Mouse (Mus musculus) embryonic facial prominence, embryonic 10.5 days (tissue): ENCODE results near the gene Esr1. TPM values are rescaled to one million over a fixed set of nuclear protein-coding genes. Genes with fewer than 3 reads are reported as not detected.

Experiments
- DNase-seq: peaks from one replicate; pipeline ENCODE4 v3.0.0-alpha.2; 2017; ENCODE audit warnings: low spot score
- H3K27ac ChIP-seq: fragments of 300-500 bp; sonication (generic); replicated peaks from 2 replicates; pipeline ENCODE4 v1.5.1; 2016; ENCODE audit warnings: mild to moderate bottlenecking
- H3K27me3 ChIP-seq: fragments of 300-500 bp; sonication (generic); replicated peaks from 2 replicates; pipeline ENCODE4 v1.6.1; 2016; ENCODE audit warnings: low read depth, mild to moderate bottlenecking; ENCODE audit not compliant: poor library complexity, severe bottlenecking
- H3K36me3 ChIP-seq: fragments of 300-500 bp; sonication (generic); replicated peaks from 2 replicates; pipeline ENCODE4 v1.6.1; 2016; ENCODE audit warnings: mild to moderate bottlenecking, moderate library complexity
- H3K4me1 ChIP-seq: fragments of 300-500 bp; sonication (generic); 2 replicates; pipeline ENCODE4 v1.6.1; 2016
- H3K4me3 ChIP-seq: fragments of 300-500 bp; sonication (generic); 2 replicates; pipeline ENCODE4 v1.5.1; 2016; ENCODE audit warnings: mild to moderate bottlenecking, moderate library complexity
- H3K9me3 ChIP-seq: fragments of 300-500 bp; sonication (generic); 2 replicates; pipeline ENCODE4 v1.6.1; 2016; ENCODE audit warnings: mild to moderate bottlenecking
- WGBS: fragments of 180-500 bp; shearing (Covaris S2); methylation state at CpG from one replicate; pipeline ENCODE4 v1.1.7; 2016; 5-methylcytosine and 5-hydroxymethylcytosine counted together
- polyA plus RNA-seq: library from polyadenylated mRNA; unstranded; fragments of >200 nt; fragmentation: Nextera tagmentation; extraction: Ambion mirVana; gene quantifications from 2 replicates; pipeline ENCODE4 v1.2.1, GENCODE M21; 2016

Esr1 gene
- polyA plus RNA-seq = 0.07 TPM in 1 of 2 replicates, not detected in the other

- DNase-seq = no peak
- no peaks in the 10 kb centered on the region for H3K27me3 ChIP-seq
- no peaks in the 10 kb centered on the region for H3K36me3 ChIP-seq
- H3K4me1 ChIP-seq = peaks cover 7% of the 10 kb centered on the region; the same call in 1 of the 2 replicates
- 49% methylated on average over 13 of the region's 13 CpGs for WGBS
- no peak within 1 kb of the TSS for H3K4me3 ChIP-seq
- no peak within 1 kb of the TSS for H3K27ac ChIP-seq
- no peaks in the 10 kb centered on the region; the same call in 1 of the 2 replicates for H3K9me3 ChIP-seq
Observed at GRCm38 (mm10) chr10:4611386-4612155, at the start of gene Esr1. TSS of gene Esr1 (plus strand) at chr10:4611593.

DNA sequence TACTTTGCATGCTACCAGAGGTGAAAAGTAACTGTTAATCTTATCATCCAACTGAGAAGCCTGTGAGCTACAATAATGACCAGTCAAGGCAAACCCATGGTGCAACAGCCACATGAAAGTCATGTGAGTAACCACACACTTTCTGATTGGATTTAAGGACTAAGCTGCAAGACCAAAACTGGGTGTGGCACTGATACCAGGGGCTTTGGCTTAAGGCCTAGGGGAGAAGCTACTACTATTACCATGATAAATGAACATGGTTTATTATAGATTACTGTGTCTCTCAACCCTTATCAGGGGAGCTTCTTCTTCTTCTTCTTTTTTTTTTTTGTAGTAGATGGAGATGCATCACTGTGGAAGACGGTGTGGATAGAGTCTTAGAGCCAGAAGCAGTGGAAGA, 46.2 kb upstream of the Esr1 start:
- no peak for DNase-seq
- Histone ChIP-seq H3K36me3 (no peaks in the 10 kb centered on the region), H3K27me3 (no peaks in the 10 kb centered on the region), H3K27ac (no peak overlapping the region), H3K9me3 (no peaks in the 10 kb centered on the region; the same call in 1 of the 2 replicates), H3K4me3 (no peak overlapping the region), H3K4me1 (no peaks in the 10 kb centered on the region)
- 93% methylated on average over 1 of the region's 1 CpGs for WGBS

DNA sequence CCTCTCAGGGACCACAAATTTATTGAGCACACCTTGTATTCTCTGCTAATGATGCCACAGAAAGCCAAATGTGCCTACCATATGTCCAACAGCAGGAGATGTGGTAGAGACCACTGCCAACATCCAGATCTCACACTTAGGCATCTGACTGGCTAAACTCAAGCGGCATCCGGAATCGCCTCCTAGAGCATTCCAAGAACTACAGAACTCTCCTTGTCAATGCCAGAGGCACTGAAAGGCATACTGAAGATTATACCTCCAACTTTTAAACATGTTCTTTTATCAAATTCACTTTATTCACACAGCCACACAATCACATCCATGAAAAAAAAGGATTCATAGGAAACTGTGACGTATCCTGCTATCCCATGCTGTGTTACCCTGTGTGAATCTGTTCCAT, 40.6 kb upstream of the Esr1 start:
- Histone ChIP-seq H3K27ac (no peak overlapping the region), H3K27me3 (no peaks in the 10 kb centered on the region), H3K4me1 (no peaks in the 10 kb centered on the region), H3K9me3 (no peaks in the 10 kb centered on the region; the same call in 1 of the 2 replicates), H3K36me3 (no peaks in the 10 kb centered on the region), H3K4me3 (no peak overlapping the region)
- 93% methylated on average over 4 of the region's 4 CpGs for WGBS
- no peak for DNase-seq

DNA sequence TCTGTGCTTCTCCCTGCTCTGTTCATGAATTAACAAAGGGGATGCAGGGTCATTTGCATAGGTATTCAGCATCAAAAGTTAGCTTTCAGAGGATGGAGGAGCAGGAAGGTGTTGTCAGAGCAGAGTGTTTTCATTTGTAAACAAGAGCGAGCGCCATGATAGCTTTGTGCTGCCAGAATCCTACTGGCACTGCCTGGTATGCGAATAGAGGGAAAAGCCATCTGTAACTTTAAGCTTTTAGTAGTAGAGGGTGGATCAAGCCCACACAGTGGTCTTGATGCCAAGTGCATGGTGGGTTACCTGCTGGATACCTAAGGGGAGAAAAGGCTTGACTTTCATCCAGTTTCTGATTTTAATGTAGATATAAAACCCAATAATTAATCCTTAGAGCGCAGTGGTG, 40.1 kb upstream of the Esr1 start:
- no peaks in the 10 kb centered on the region for H3K36me3 ChIP-seq
- DNase-seq = no peak
- no peaks in the 10 kb centered on the region; the same call in 1 of the 2 replicates for H3K9me3 ChIP-seq
- no peaks in the 10 kb centered on the region for H3K27me3 ChIP-seq
- WGBS = 69% methylated on average over 4 of the region's 4 CpGs
- H3K4me3 ChIP-seq = no peak overlapping the region
- H3K4me1 ChIP-seq = no peaks in the 10 kb centered on the region
- no peak overlapping the region for H3K27ac ChIP-seq

DNA sequence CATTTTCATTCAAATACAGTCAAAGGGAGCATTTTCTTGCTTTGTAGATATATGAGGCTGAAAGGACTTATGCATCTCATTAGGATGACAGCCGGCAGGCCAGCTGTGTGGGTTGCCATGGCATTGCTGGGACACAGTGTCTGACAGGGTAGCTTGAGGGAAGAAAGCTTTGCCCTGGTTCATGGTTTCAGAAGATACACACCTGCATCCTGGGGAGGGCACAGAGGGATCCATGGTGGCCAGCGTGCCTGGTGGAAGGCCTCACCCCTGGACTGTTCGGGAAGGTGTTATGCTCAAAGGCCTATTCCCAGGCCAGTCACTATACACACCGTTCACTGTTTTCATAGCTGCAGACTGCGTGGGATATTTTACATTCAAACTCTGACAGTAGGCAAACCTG, 29.5 kb upstream of the Esr1 start:
- H3K9me3 ChIP-seq = no peaks in the 10 kb centered on the region
- H3K27me3 ChIP-seq = no peaks in the 10 kb centered on the region
- H3K36me3 ChIP-seq = no peaks in the 10 kb centered on the region
- no peak overlapping the region for H3K27ac ChIP-seq
- no peaks in the 10 kb centered on the region for H3K4me1 ChIP-seq
- no peak overlapping the region for H3K4me3 ChIP-seq
- WGBS = 85% methylated on average over 5 of the region's 5 CpGs
- no peak for DNase-seq

GRCm38 (mm10) chr10:4586691-4587090, 24.7 kb upstream of the Esr1 start:
- no peaks in the 10 kb centered on the region for H3K27me3 ChIP-seq

GRCm38 (mm10) chr10:4589576-4589975, 21.8 kb upstream of the Esr1 start:
- no peak for DNase-seq
- 83% methylated on average over 4 of the region's 4 CpGs for WGBS
- H3K4me3 ChIP-seq = no peak overlapping the region
- no peaks in the 10 kb centered on the region for H3K4me1 ChIP-seq
- H3K27me3 ChIP-seq = no peaks in the 10 kb centered on the region
- no peaks in the 10 kb centered on the region for H3K9me3 ChIP-seq
- no peak overlapping the region for H3K27ac ChIP-seq
- no peaks in the 10 kb centered on the region for H3K36me3 ChIP-seq

More at GRCm38 (mm10) chr10:4586691-4587090, 24.7 kb upstream of the Esr1 start:
- Histone ChIP-seq H3K9me3 (no peaks in the 10 kb centered on the region), H3K27ac (no peak overlapping the region), H3K4me3 (no peak overlapping the region), H3K4me1 (no peaks in the 10 kb centered on the region), H3K36me3 (no peaks in the 10 kb centered on the region)
- WGBS = 87% methylated on average over 6 of the region's 6 CpGs
- DNase-seq = no peak

GRCm38 (mm10) chr10:4590956-4591355, 20.4 kb upstream of the Esr1 start:
- DNase-seq = no peak
- Histone ChIP-seq H3K27ac (no peak overlapping the region), H3K36me3 (no peaks in the 10 kb centered on the region), H3K9me3 (no peaks in the 10 kb centered on the region), H3K4me1 (no peaks in the 10 kb centered on the region), H3K27me3 (no peaks in the 10 kb centered on the region), H3K4me3 (no peak overlapping the region)
- 83% methylated on average over 8 of the region's 8 CpGs for WGBS

DNA sequence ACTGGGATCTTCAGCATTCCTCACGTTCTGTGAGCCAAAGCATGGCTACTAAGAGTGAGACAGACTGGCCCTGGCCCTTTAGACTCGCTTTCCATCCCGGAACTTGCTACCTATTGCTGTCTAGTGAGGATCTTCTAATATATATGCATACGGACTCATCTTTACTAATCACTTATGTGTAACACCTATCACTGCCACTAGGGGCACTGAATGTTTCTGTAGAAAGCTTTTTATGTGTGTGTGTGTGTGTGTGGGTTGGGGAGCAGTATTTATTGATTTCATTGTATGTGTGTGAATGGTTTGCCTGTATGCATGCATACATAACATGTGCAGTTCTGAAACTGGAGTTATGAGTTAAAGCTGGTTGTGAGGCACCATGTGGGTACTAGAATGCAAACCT, 17.6 kb upstream of the Esr1 start:
- Histone ChIP-seq H3K27me3 (no peaks in the 10 kb centered on the region), H3K9me3 (no peaks in the 10 kb centered on the region), H3K4me1 (no peaks in the 10 kb centered on the region), H3K36me3 (no peaks in the 10 kb centered on the region), H3K27ac (no peak overlapping the region), H3K4me3 (no peak overlapping the region)
- 72% methylated on average over 4 of the region's 4 CpGs for WGBS
- no peak for DNase-seq

DNA sequence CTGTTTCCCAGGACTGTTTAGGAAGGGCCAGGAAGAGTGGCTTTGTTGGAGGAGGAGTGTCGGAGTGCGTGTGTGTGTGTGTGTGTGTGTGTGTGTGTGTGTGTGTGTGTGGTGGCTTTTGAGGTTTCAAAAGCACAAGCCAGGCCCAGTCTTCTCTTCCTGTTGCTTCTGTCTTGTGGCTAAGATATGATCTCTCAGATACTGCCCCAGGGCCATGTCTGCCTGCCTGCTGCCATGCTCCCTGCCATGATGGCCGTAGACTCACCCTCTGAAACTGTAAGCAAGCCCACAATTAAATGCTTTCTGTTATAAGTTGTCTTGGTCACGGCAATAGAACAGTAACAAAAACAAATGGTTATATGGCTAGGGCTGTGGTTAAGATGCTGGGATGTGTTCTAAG, 14.2 kb upstream of the Esr1 start:
- no peak overlapping the region for H3K27ac ChIP-seq
- DNase-seq = no peak
- H3K27me3 ChIP-seq = no peaks in the 10 kb centered on the region
- H3K9me3 ChIP-seq = no peaks in the 10 kb centered on the region
- H3K36me3 ChIP-seq = no peaks in the 10 kb centered on the region
- no peaks in the 10 kb centered on the region for H3K4me1 ChIP-seq
- no peak overlapping the region for H3K4me3 ChIP-seq
- WGBS = 93% methylated on average over 4 of the region's 4 CpGs

DNA sequence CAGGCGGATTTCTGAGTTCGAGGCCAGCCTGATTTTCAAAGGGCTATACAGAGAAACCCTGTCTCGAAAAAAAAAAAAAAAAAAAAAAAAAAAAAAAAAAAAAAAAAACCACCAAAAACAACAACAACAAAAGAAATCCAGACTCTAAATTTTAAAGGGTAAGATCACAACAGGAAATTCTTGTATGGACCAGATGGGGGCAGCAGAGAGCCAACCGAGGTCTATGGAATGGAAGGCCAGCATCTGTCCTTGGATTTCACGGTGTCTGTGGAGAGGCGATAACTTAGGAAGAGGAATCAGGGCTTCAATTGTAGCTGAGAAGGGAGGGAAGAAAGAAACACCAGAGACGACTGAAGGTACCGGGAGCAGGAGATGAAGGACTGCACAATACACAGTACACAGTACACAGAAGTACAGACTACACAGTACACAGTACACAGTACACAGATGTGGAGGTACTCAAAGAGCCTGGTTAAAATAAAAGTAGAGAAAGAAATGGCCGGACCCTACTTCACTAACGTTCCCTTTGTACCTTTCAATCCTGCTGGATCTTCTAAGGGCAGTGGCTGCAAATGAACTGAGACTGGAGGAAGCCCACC, 13.1 kb upstream of the Esr1 start:
- H3K9me3 ChIP-seq = no peaks in the 10 kb centered on the region
- no peaks in the 10 kb centered on the region for H3K27me3 ChIP-seq
- 70% methylated on average over 10 of the region's 10 CpGs for WGBS
- H3K36me3 ChIP-seq = no peaks in the 10 kb centered on the region
- no peak overlapping the region for H3K27ac ChIP-seq
- DNase-seq = peak; percentile 62
- no peak overlapping the region for H3K4me3 ChIP-seq
- no peaks in the 10 kb centered on the region for H3K4me1 ChIP-seq

DNA sequence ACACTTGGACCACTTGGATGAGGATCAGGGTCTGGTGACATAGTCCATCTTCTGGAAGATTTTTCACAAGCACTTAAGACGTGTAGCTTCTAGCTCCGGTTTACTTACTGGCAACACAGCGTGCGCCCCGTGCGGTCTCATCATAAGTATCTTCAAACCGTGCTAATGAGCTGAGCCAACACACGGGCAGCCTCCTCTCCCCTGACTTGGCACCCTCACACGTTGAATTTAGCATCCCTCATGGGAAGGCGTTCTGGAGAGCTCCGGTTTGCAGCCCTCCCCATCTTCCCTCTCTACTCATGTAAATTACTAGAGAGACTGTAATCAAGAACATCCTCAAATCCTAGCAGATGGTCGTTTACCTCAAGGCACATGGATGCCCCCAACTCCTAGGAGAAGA, 12.5 kb upstream of the Esr1 start:
- Histone ChIP-seq H3K4me3 (no peak overlapping the region), H3K36me3 (no peaks in the 10 kb centered on the region), H3K27me3 (no peaks in the 10 kb centered on the region), H3K4me1 (no peaks in the 10 kb centered on the region), H3K9me3 (no peaks in the 10 kb centered on the region), H3K27ac (no peak overlapping the region)
- DNase-seq = no peak
- 87% methylated on average over 12 of the region's 12 CpGs for WGBS

DNA sequence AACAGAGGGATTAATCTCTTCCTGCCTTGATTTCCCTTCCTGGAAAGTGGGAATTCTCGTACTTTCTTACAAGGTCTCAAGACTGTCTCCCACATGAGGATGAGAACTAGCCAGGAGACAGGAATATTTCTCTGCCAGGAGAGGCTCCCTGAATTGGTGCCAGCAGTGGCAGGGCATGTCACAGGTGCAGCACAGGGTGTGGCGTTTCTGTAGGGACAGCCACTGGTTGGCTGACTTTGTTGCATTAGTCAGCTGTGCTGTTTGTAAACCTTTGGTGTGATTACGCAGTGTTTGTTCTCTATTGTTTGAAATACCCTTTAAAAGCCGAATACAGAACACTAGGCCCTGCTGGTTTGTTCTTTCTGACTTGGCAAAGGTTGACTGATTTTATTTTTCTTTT, 11.8 kb upstream of the Esr1 start:
- Histone ChIP-seq H3K4me1 (no peaks in the 10 kb centered on the region), H3K9me3 (no peaks in the 10 kb centered on the region), H3K27me3 (no peaks in the 10 kb centered on the region), H3K27ac (no peak overlapping the region), H3K4me3 (no peak overlapping the region), H3K36me3 (no peaks in the 10 kb centered on the region)
- no peak for DNase-seq
- WGBS = 83% methylated on average over 4 of the region's 4 CpGs
